Mouse (Mus musculus): ENCODE results near the gene Kcnq1. TPM values are rescaled to one million over a fixed set of nuclear protein-coding genes. Genes with fewer than 3 reads are reported as not detected.

Gene Kcnq1
- not detected in 2 replicates for total RNA-seq (2023)

DNA sequence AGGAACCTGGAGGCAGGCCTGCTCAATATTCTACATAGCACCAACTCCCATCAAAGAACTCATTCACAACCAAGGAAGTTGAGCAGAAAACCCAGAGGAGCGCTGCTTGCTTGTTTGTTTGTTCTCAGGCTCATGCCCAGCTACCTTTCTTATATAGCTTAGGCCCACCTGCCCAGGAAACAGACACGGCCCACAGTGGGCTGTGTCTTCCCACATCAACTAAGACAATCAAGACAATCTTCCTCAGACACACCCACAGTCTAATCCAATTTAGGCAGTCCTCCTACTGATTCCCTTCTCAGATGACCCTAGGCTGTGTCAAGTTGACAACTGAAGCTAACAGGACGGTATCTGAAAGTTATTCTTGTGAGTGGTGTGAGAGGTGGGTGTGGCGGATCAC lies at the start of gene Kcnq1:
Kcnq1 (plus strand) TSS at position 301 of the 400 bp plus-strand sequence.

DNA sequence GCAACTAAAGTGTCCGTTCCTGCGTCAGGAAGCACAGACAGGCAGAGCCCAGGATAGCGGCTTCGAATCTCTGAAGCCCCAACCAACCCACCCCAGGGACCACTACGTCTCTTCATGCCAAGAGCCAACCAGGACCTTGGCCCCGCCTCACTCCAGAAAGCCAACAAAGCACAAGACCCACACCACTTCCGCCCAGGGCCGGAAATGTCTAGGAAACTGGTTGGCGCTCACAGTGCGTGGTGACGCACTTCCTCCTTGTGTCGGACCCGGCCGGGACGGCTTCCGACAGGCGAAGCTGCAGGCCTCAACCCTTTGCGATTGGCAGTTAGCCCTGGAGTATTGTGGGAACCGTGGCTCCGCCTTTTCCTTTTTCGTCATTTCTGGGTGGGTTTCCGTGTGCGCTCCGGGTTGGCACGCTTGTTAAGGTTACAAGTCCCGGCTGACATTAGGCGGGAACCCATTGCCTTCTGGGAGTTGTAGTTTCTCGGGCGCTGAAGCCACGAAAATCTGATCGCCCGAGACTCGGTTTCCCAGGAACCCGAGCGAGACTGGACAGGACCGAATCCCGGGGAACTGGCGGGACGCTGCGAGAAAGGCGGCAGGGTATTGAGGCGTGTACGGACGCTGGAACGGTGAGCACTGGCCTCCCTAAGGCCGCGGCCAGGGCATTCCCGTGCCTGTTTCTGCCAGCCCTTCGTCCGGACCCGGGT lies 37.1 kb upstream of the Kcnq1 start, which contains the start of gene Tssc4:
Tssc4 (plus strand) TSS at position 368 of the 710 bp plus-strand sequence.

DNA sequence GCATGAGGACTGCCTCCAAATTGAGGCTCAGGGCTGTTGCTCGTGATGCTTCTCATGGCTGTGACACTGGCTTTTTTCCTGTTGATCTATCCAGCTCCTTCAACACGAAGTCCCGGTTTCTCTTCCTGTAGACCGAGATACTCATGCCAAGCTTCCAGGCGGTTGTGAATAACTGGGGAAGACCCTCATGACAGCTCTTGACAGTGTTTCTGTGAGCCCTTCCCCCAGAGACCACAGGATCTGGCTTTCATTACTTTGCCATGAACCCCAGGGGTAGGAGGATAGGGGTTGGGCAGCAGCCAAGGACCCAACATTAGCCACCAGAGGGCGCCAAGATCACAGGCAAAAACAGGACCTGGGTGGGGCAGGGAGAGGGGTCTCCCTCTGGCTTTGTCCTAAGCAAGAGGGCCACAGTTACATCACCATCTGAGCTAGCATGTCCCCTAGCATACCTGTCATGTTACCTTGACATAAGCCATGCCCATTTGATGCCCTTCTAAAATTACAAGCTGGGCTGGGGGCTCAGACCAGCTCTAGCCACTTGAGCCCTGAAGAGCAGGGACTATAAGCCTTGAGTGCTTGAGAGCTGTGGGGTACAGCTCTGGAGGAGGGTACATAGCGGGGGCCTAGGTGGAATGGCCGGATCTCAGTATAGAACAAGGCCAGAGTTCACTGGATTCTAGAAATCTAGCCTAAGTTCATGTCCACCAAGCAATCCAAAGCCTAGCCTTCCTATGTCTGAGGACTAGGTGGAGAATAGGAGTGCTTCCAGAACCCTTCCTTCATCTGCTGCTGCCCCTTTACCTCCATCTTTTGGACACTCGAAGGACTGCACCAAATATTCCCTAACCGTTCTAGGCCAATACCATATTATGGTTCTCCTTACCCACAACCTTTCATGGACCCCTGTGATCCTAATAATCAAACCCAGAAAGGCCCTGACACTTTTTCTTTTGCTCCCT lies 11.3 kb upstream of the Kcnq1 start, which contains the start of gene Trpm5:
Trpm5 (minus strand) TSS at position 51 of the 962 bp plus-strand sequence.

DNA sequence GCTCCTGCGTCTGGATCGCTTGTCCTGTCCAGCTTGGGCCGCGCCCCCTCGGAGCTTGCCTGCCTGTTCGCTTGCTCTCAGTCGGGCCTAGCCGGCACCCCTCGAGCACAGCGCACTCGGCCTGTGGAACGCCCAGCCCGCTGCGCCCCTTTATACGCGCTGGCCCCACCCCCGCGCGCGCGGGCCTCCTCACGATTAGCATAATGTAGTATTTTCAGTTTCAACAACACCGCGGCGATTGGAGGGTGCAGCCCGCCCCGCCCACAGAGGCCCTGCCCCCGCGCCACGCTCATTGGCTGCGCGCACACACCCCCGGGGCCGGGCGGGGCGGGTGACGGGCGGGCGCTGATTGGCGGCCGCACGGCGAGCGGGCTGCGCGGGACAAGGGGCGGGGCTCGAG lies 354.7 kb downstream of the Kcnq1 start, which contains the start of gene Cdkn1c:
Cdkn1c (minus strand) TSS at position 177 of the 400 bp plus-strand sequence.

DNA sequence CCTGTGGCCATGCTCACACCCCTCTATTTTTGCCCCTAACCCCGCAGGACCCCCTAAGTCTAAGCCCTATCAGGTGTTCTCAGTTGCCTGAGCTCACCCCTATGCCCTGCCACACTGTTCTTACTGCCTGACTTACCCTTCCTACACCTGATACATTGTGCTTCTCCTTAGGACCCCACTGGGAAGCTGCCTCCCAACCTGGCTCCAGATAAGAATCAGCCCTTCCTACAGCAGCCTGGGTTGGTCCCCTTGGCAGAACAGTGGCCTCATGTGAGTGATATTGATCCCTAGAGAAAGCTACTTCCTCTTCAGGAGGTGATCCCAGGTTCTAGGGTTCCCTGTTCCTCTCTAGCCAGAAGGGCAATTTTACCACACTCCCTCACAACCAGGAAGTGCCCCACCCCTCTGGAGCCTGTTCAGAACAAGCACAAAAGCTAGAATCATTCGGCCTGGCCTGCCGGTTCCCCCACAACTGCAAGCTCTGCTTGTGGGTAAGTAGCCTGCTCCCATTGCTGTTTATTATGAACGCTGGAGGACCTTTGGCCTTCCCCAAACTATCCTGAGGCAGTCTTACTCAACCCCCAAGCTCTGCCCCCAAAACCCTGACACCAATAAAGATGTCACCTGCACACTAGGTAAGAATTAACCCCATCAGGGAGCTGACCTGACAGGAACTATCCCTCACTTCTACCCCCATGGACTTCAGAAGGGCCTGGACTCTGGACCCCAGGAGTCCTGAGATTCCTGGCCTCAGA lies 367.4 kb downstream of the Kcnq1 start, which contains the start of gene Slc22a18:
Slc22a18 (plus strand) TSS at position 390 of the 755 bp plus-strand sequence.

Other genes with a start within 250 kb of the Kcnq1 start
- gene Th, start 175.2 kb upstream of the Kcnq1 start, total RNA-seq (2023) = not detected in 2 replicates
- gene Ascl2, start 137.1 kb upstream of the Kcnq1 start, total RNA-seq (2023) = 3.2 and 4.1 TPM in 2 replicates
- gene Tspan32, start 101.3 kb upstream of the Kcnq1 start, total RNA-seq (2023) = 51.7 and 55.8 TPM in 2 replicates
- gene Cd81, start 53.6 kb upstream of the Kcnq1 start, total RNA-seq (2023) = 51.4 and 52.9 TPM in 2 replicates
- gene Tssc4, start 37.1 kb upstream of the Kcnq1 start, total RNA-seq (2023) = 8.9 and 13.3 TPM in 2 replicates
- gene Trpm5, start 11.7 kb upstream of the Kcnq1 start, total RNA-seq (2023) = not detected in 2 replicates